Mouse (Mus musculus) neural tube, postnatal 0 days (tissue): ENCODE measurements around the gene Olfr441. TPM values are rescaled to one million over a fixed set of nuclear protein-coding genes. Genes with fewer than 3 reads are reported as not detected.

Experiments
- polyA plus RNA-seq: library from polyadenylated mRNA; unstranded; fragments of >200 nt; fragmentation: Nextera tagmentation; extraction: Ambion mirVana; gene quantifications from 2 replicates; pipeline ENCODE4 v1.2.1, GENCODE M21; 2015

The Olfr441 gene
- not detected in 2 replicates for polyA plus RNA-seq

DNA sequence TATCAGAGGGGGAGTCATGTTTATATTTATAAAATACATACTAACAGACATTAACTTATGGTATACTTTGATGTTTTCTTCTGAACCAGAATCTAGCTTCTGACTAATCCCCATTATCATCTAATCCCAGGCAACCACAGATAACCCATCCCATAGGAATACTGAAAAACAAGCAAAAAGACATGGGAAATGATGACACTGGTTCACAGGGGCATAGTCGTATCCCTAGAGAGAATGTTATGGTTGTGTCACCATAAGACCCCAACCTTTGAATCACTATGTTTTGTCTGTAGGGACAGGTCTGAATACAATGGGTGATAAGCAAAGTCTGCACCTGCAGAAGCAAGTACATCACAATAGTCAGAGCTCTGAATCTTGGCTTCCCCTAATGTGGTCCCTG is at the start of gene Olfr441:
Gene Olfr441, plus strand, starts transcription at position 301 of the 400 bp plus-strand sequence.

GRCm38 (mm10) chr6:43146267-43146666 is 40.1 kb downstream of the Olfr441 start, which contains the start of gene Olfr237-ps1:
TSS of gene Olfr237-ps1 (plus strand) at chr6:43146567.

DNA sequence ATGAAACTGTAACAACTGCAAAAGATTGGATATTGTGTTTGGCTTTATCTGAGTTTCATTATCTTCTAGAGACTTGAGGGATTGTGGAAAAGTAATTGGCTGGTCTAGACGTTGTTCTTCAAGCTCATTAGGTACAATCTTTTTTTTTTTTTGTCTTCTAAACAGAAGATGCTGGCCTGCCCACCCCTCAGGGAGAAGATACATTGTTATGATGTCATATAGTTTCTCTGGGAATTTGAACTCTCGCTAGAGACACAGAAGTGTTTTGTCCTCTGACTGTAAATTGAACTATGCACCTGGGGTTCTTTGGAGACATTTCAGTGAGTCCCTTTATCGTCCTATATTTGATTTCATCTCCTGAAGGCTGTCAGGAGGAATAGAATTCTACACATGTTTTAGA is 56.8 kb downstream of the Olfr441 start, which contains the start of gene Olfr437:
Gene Olfr437, plus strand, starts transcription at position 301 of the 400 bp plus-strand sequence.

Other genes starting within 250 kb of the Olfr441 start
- not detected in 2 replicates for gene Olfr448, start 215.9 kb upstream of the Olfr441 start, polyA plus RNA-seq
- gene Olfr447, start 197.5 kb upstream of the Olfr441 start, polyA plus RNA-seq: not detected in 2 replicates
- not detected in 2 replicates for gene Olfr446, start 185.0 kb upstream of the Olfr441 start, polyA plus RNA-seq
- not detected in 2 replicates for gene Olfr444, start 157.3 kb upstream of the Olfr441 start, polyA plus RNA-seq
- not detected in 2 replicates for gene Olfr237-ps1, start 40.2 kb downstream of the Olfr441 start, polyA plus RNA-seq
- gene Olfr437, start 56.9 kb downstream of the Olfr441 start, polyA plus RNA-seq: not detected in 2 replicates
- gene Olfr13, start 65.8 kb downstream of the Olfr441 start, polyA plus RNA-seq: not detected in 2 replicates
- not detected in 2 replicates for gene Olfr435, start 90.8 kb downstream of the Olfr441 start, polyA plus RNA-seq
- not detected in 2 replicates for gene Olfr434, start 106.7 kb downstream of the Olfr441 start, polyA plus RNA-seq
- not detected in 2 replicates for gene Olfr47, start 125.2 kb downstream of the Olfr441 start, polyA plus RNA-seq
- 1.6 and 2.7 TPM in 2 replicates for gene Arhgef5, start 159.2 kb downstream of the Olfr441 start, polyA plus RNA-seq
- gene Nobox, start 203.2 kb downstream of the Olfr441 start, polyA plus RNA-seq: not detected in 2 replicates